Mouse (Mus musculus) bone marrow macrophage, adult 2 months (primary cell): ENCODE results near the gene Pdzk1.

Source experiments
- CTCF ChIP-seq: IDR thresholded peaks from 2 replicates; pipeline ENCODE4 v1.5.1; 2012; ENCODE audit warnings: low read depth, mild to moderate bottlenecking, low read length, moderate library complexity
- POLR2A ChIP-seq: IDR thresholded peaks from 2 replicates; pipeline ENCODE4 v1.6.1; 2012; ENCODE audit warnings: mild to moderate bottlenecking, low read depth, low read length, borderline replicate concordance

DNA sequence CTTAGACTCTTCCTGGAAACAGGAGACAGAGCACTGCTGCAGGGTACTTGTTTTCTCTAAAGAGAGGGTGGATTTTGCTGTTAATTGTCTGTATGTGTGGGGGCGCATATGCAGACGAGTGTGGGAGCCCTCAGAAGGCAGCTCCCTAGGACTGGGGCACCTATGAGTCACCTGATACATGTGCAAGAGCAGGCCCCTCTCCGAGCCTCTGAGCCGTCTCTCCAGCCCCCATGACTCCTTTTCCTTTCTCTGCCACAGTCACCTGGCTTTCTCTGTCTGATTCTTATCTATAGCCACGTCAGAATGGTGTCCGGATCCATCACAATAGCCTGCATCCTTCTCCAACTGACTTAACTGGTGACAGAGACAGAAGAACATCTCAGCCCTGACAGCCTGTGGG, 52.5 kb downstream of the Pdzk1 start:
- TF ChIP-seq POLR2A = no peak
- no peak for TF ChIP-seq CTCF
